Mouse (Mus musculus): ENCODE measurements around the gene Art4. TPM values are rescaled to one million over a fixed set of nuclear protein-coding genes. Genes with fewer than 3 reads are reported as not detected.

Art4 gene
- total RNA-seq (2023), result 2.6 TPM

DNA sequence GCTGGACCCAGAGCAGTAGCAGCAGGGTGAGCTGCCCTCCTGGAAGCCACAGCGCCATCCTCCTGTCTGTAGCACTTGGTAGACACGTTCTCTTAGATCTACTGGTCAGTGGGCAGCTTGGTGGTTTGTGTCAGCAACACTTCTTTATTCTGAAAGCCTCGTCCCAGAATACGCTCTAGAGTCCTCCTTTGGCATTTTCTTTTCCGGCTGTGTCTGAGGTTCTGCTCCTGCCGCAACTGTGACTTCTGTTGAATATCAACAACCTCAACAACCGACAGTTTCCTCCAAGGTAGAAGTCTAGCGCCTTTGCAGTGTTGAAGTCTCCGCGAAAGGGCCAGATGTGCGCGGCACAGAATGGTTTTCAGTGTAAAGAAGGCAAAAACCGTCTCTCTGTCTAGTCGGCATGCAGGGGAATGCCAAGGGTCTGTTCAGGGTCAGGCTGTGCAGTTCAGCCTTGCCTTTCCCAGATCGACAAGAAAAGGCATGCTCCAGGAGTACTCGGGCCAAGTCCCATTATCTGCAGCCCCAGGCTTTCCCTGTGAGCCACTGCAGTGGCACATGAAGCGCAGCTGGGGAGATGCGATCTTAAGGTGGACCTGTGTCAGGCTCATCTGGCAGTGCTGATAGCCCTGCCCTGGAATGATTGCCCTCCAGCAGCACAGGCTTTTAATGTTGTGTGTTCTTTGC lies at the start of gene Art4:
Gene Art4, minus strand, starts transcription at position 548 of the 687 bp plus-strand sequence.

DNA sequence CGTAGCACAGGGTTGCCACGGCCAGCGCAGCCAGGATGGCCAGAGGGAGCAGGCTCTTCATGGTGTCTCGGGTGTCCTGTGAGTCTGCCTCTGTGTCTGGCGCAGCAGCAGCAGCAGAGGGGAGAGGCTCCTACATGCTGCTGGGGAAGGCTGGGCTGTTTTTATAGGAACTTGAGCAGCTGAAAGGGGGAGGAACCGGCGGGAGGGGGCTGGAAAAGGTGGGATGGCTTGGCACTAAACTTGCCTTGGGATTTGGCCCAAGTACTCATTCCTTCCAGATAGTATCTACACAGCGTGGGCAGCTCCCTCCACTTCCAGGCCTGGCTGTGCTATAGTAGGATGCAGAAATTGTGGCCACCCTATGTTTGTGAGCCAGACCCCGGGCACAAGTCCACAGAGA lies 18.1 kb upstream of the Art4 start, which contains the start of gene Mgp:
Gene Mgp, minus strand, starts transcription at position 154 of the 400 bp plus-strand sequence.

DNA sequence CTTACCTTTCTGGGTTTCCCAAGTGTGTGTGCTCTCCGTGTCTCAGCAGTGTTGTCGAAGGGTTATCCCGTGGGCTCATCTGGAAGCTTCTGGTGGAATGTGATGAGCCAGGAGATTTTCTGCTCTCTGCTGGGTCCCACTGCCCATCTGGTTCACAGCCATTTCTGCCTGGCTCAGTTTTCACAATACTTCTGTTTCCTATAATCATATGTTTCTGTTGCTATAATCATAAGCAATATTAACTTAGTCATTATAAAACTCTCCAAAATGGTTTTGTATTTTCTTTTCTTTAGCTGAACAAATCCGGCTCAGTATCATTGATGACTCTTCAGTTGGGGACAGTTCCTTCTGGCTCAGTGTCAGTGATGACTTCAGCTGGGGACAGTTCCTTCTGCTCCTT lies 22.2 kb downstream of the Art4 start, which contains the start of gene Smco3:
Gene Smco3, minus strand, starts transcription at position 101 of the 400 bp plus-strand sequence.

GRCm38 (mm10) chr6:136827881-136828561 lies 29.5 kb downstream of the Art4 start, which contains the start of gene Wbp11:
Gene Wbp11 (minus strand): TSS chr6:136828233.

DNA sequence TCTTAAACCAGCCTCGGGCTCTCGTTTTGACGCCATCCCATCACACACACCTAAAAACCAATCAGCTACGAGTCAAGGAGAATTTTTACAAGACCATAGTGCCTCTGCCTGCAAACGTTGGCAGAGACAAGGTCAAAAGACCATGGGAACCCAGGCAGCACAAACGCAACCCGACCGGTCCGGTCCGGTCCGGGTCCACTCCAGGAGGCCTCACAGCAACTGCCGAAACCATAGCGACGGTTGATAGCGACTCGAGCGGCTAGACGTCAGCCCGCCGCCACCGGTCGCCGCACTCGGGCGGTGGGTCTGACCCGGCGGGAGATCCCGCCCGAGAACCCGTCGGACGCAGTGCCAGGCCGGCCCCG lies 30.0 kb downstream of the Art4 start, which contains the start of gene BC049715:
Gene BC049715, plus strand, starts transcription at position 111 of the 365 bp plus-strand sequence.

GRCm38 (mm10) chr6:136808014-136808417 lies 49.5 kb downstream of the Art4 start, which contains the start of gene H2afj:
Gene H2afj (plus strand): TSS chr6:136808244.

DNA sequence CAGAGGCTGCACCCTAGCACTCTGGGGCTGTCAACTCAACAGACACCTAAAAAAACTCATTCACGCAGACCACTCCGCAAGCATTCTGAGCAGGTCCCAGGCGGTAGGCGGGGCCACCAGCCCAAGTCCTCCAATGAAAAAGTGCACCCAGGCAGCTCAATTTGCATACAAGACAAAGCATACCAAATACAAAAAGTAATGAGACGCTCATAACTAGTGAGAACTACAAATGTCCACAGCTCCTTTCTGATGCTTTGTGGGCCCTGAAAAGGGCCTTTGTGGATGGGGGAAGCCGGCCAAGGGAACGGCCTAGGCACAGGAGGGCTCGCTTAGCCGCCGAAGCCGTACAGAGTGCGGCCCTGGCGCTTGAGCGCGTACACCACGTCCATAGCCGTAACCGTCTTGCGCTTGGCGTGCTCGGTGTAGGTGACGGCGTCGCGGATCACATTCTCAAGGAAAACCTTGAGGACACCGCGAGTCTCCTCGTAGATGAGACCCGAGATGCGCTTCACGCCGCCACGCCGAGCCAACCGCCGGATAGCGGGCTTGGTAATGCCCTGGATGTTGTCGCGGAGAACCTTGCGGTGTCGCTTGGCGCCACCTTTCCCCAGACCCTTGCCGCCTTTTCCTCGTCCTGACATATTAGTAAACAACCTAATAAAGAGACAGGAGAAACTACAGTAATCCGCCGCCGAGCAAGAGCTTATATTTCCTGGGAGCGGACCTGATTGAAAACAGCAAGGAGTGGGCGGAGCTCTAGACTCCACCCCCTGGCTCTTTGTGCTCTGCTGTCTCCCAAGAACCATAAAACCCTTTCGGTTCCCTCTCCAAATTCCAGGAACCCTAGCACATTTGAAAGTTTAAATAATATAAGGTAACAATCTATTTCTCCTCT lies 53.5 kb downstream of the Art4 start, which contains the start of gene Hist4h4:
Gene Hist4h4, minus strand, starts transcription at position 677 of the 895 bp plus-strand sequence.

Other genes starting within 250 kb of the Art4 start
- 11.3 TPM for gene Plbd1, start 195.8 kb downstream of the Art4 start, total RNA-seq (2023)
- gene Gucy2c, start 76.0 kb downstream of the Art4 start, total RNA-seq (2023), result not detected
- 11.8 TPM for gene Hist4h4, start 53.3 kb downstream of the Art4 start, total RNA-seq (2023)
- gene H2afj, start 49.5 kb downstream of the Art4 start, total RNA-seq (2023), result 64.2 TPM
- gene BC049715, start 30.1 kb downstream of the Art4 start, total RNA-seq (2023), result 4.9 TPM
- 192 TPM for gene Wbp11, start 29.5 kb downstream of the Art4 start, total RNA-seq (2023)
- gene Smco3, start 22.3 kb downstream of the Art4 start, total RNA-seq (2023), result not detected
- not detected for gene Mgp, start 18.1 kb upstream of the Art4 start, total RNA-seq (2023)
- gene Erp27, start 64.4 kb upstream of the Art4 start, total RNA-seq (2023), result 10.6 TPM
- not detected for gene Pde6h, start 66.1 kb upstream of the Art4 start, total RNA-seq (2023)
- 895 TPM for gene Arhgdib, start 84.2 kb upstream of the Art4 start, total RNA-seq (2023)